Mouse (Mus musculus) thymus, postnatal 10 days (tissue): Measurements from ENCODE around the gene Prkag1.

ENCODE experiments used
- DNase-seq, 2 experiments: peaks; one replicate each; pipeline ENCODE4 v3.0.0; 2021; ENCODE audit warnings: low spot score in 2 of 2

Prkag1 gene

GRCm38 (mm10) chr15:98830736-98831683 lies at the start of gene Prkag1:
Gene Prkag1 (minus strand): TSS chr15:98831521.
- peak; percentile 97 to 98 for DNase-seq

- peak; percentile 50 to 85 for DNase-seq
These were observed 46.0 kb upstream of the Prkag1 start for GRCm38 (mm10) chr15:98877331-98877730.

- DNase-seq: peak; percentile 89 to 90
These were observed 40.9 kb upstream of the Prkag1 start for GRCm38 (mm10) chr15:98871916-98872888.

- peak; percentile 38 to 48 for DNase-seq
These were observed 40.0 kb upstream of the Prkag1 start, which contains the start of gene Kmt2d for GRCm38 (mm10) chr15:98871070-98871915. Gene Kmt2d (minus strand): TSS chr15:98871204.

- DNase-seq: peak in 1 of 2 experiments; percentile 34
These were observed 39.1 kb upstream of the Prkag1 start for GRCm38 (mm10) chr15:98870179-98871069.

GRCm38 (mm10) chr15:98869342-98870178 lies 38.2 kb upstream of the Prkag1 start:
- no peak for DNase-seq

GRCm38 (mm10) chr15:98868346-98869063 lies 37.2 kb upstream of the Prkag1 start:
- DNase-seq: no peak

GRCm38 (mm10) chr15:98867321-98867720 lies 36.0 kb upstream of the Prkag1 start:
- DNase-seq: peak; percentile 45 to 56

- no peak for DNase-seq
These were observed 35.2 kb upstream of the Prkag1 start for GRCm38 (mm10) chr15:98866501-98866900.

- DNase-seq: no peak
These were observed 34.5 kb upstream of the Prkag1 start for GRCm38 (mm10) chr15:98865771-98866170.

- DNase-seq: no peak
These were observed 33.6 kb upstream of the Prkag1 start for GRCm38 (mm10) chr15:98864951-98865350.

GRCm38 (mm10) chr15:98863451-98863958 lies 32.2 kb upstream of the Prkag1 start:
- DNase-seq: no peak

- no peak for DNase-seq
These were observed 30.5 kb upstream of the Prkag1 start for GRCm38 (mm10) chr15:98861701-98862410.

- DNase-seq: no peak
These were observed 29.6 kb upstream of the Prkag1 start for GRCm38 (mm10) chr15:98860921-98861320.

- DNase-seq: no peak
These were observed 28.2 kb upstream of the Prkag1 start for GRCm38 (mm10) chr15:98859319-98860043.

- DNase-seq: no peak
These were observed 22.9 kb upstream of the Prkag1 start for GRCm38 (mm10) chr15:98854214-98854613.
